Mouse (Mus musculus) gastrocnemius, adult 2 months (tissue): ENCODE data around the gene Hs6st2. TPM values are rescaled to one million over a fixed set of nuclear protein-coding genes. Genes with fewer than 3 reads are reported as not detected.
A peak's percentile ranks its signal among the peaks of the same experiment; 100 is the strongest.

Source experiments
- DNase-seq: peaks from one replicate; pipeline ENCODE4 v3.0.0; 2022
- H3K27ac ChIP-seq: fragments of 200-600 bp; 2 replicates; pipeline ENCODE4 v1.8.1; 2022; ENCODE audit warnings: mild to moderate bottlenecking
- H3K4me3 ChIP-seq: fragments of 200-600 bp; 2 replicates; pipeline ENCODE4 v1.8.1; 2022; ENCODE audit warnings: mild to moderate bottlenecking, moderate library complexity
- CTCF ChIP-seq: fragments of 200-600 bp; IDR thresholded peaks from 2 replicates; pipeline ENCODE4 v1.8.1; 2022; ENCODE audit warnings: antibody characterized with exemption, mild to moderate bottlenecking, moderate library complexity
- intact Hi-C: fragments of 180-260 bp; cut with DNase I; formaldehyde crosslinking; loops from one replicate; pipeline ENCODE4 v1.15.1; 2025
- long read RNA-seq, 2 experiments: library from polyadenylated mRNA; stranded (forward); transcript quantifications; one replicate each; pipeline ENCODE4 v2.0.0; 2021
- total RNA-seq, 2 experiments: library from RNA; stranded (reverse); gene quantifications; 2 replicates each; pipeline ENCODE4 v1.2.3; 2021

Gene Hs6st2
- 1 to 10 TPM; 1.9 to 2.4 TPM for total RNA-seq
- long read RNA-seq, experiment 1 = 0 reads
- long read RNA-seq, experiment 2, partial matches to known transcripts = 3 of 3 reads
- long read RNA-seq, experiment 2, other reads (novel, unspliced or antisense) = 0 of 3 reads

DNA sequence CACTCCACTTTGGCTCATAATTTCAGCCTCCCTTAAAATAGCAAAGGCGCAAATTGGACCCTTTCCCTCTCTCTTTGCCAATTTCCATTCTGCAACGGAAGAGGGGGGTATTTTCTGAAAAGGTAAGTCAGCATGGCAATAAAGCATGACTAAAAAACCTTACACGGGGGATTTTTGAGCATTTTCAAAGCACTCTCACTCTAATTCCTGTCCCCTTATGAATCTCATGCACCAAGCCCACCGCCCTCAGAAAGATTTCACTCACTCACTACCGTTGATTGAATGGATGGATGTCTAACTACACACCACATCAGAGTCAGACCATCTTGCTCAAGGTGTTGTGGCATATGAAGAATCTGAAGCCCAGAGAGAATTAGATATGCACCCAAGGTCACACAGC, at the start of gene Hs6st2:
TSS of gene Hs6st2 (minus strand) at position 101 of the 400 bp plus-strand sequence.
- intact Hi-C loops = no loop called here
- DNase-seq = no peak
- no peak for TF ChIP-seq CTCF
- Histone ChIP-seq H3K4me3 (peak within 1 kb of the TSS; percentile 73), H3K27ac (no peak within 1 kb of the TSS)

DNA sequence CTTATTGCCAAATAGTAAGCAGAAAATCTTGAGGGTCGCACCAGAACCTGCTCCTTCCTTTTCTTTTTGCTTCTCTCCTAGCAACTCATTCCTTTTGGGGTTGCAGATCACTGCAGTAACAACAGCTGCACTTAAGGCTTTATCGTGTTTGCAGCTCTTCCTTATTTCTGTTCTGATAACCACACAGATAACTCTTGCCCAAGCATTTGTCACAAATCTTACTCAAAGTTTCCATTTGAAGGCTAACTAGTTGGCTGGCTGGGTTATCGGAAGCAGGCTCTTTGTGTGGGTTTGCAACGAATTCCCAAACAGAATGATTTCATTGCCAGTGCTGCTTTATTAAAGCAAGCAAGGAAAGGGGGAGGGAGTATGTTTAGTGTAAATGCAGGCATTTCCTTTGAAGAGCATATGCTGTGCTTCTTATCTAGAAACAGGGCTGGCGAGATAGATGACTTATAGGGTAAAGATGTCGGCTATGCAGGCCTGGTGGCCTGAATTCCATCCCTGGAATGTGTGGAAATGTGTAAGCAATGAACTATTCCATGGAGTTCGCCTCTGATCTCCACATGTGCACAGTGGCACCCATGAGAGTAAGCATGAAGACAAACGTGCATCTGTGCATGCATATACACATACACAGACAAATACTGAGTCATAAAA, 32.6 kb upstream of the Hs6st2 start:
- Histone ChIP-seq H3K4me3 (no peak overlapping the region), H3K27ac (no peak overlapping the region)
- no peak for TF ChIP-seq CTCF
- intact Hi-C loops = no loop called here
- DNase-seq = no peak

DNA sequence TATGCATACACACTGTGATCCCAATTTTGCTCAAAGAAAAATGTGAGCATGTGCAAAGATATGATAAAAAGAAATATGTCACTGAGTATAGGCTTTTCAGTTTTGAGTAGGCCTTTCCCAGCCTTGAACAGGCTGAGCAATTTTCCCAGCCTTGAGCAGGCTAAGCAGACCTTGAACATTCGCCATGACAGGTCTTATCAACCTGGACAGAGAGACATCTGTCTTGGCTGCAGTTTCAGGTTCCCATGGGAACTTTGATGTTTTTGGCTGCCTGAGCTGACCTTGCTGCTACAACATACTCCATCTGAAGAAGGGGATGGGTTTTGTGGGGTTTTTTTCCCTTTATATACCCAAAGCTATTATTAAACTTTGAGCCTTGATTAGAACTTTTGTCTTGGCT, 31.3 kb upstream of the Hs6st2 start:
- no peak for TF ChIP-seq CTCF
- intact Hi-C loops = no loop called here

DNA sequence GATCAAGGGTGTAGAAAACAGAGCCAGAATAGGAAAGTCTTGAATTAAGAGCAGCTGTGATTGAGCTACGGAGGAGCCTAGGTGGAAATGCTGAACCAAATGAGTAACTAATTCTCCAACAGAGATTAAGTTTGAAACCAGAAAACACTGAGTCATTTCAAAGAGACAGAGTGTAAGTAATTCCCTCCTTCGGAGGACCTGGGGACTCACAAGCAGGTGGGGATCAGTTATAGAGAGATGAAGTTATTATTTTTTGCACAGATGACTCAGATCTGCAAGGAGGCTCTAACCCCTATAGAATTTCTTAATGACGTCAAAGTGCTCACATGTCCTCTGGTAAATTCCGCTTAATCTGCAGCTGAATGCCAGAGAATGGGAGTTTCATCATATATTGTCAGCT, 21.2 kb upstream of the Hs6st2 start:
- no peak overlapping the region for H3K27ac ChIP-seq
- no peak for TF ChIP-seq CTCF
- intact Hi-C loops = no loop called here
- H3K4me3 ChIP-seq = no peak overlapping the region
- DNase-seq = no peak

More for the DNA sequence above, 31.3 kb upstream of the Hs6st2 start:
- Histone ChIP-seq H3K27ac (no peak overlapping the region), H3K4me3 (no peak overlapping the region)
- no peak for DNase-seq

DNA sequence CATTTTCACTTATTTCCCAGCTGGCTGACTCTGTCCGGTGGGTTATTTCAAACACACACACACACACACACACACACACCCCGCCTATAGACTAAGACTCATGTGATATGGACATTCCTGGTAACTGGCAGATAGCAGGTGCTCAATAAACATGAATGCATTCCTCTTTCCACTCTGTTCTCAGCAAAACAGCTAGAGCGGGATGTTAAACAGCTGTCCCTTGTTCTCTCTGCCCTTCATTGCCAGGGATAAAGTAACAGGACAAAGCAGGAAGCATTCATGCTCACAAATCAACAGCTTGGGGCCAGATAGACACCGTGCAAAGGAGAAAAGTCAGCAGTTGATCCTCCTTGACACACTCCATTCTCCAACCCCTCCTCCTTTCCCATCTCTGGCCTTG, 17.4 kb upstream of the Hs6st2 start:
- no peak for DNase-seq
- Histone ChIP-seq H3K4me3 (no peak overlapping the region), H3K27ac (no peak overlapping the region)
- intact Hi-C loops = no loop called here
- TF ChIP-seq CTCF = no peak

DNA sequence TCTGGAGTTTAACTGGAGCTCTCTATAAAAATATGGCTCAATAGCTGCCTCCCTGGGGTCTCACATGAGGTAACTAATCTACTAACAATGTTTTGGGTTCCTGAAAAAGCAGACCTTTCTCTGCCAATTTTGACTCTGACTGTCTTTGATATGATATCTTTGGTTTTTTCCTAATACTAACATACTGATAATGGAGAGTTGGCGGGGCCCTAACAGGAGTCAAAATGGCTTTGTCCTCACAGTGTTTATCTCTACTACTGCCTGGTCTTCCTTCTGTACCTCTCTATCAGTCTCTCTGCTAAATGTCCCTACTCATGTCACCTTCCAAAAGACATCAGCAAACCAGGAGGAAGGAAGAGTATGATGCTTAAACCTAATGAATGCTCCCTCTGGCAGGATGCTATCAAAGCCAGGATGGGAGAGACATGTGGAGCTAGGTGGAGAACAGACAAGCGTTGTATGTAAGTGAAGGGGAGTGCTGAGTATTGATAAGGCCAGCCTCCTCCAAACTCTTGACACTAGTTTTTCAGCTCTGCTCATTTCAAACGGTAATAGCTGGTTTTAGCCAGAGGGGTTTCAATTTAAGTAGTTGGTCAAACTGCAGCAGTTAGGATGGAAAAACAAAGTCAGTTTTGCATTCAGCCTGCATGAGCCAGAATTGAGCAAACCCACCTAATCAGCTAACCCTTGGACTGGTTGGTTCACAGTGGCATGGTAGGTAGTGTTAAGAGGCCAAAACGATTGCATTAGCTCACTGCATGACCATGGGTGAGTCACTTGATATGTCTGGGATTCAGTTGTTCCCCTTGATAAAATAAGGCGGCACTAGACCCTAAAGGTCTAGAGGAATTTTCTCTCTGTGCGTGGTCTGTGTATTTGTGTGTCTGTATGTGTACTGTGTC, 4.6 kb upstream of the Hs6st2 start:
- no peak overlapping the region for H3K4me3 ChIP-seq
- no peak overlapping the region for H3K27ac ChIP-seq
- TF ChIP-seq CTCF = no peak
- intact Hi-C loops = no loop called here
- no peak for DNase-seq

DNA sequence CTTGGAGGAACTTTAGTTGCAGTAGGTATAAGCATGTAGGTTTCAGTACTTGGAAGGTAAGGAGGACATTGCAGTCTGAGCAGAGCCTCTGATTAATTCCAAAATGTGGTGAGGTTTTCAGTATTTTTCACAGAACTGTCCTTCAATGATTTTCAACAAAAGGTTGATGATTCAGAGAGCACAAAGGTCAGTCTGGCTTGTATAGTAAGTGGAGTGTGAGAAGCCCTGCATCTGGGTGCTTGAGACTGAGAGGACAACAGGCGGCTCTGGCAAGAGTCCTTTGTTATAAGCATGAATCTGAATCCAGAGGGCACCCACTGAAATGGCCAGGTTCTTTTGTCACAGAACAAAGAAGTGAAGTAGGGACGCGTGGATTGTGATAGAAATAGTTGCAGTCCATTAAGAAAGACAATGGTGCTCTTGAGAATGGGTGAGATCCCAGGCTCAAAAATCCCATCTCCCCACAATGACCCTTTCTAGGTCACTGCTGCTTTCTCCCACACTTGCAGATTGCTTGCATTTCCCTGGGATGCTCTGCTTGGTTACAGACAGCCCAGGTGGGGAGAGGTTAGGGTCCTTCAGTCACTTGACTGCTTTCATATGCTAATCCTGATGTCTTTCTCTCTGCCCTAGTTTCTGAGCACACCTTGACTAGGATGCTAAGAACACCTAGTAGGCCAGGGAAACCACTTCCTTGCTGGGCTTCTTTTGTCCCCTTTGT, 2.8 kb upstream of the Hs6st2 start:
- Histone ChIP-seq H3K4me3 (no peak overlapping the region), H3K27ac (no peak overlapping the region)
- TF ChIP-seq CTCF = no peak
- intact Hi-C loops = no loop called here
- DNase-seq = no peak

DNA sequence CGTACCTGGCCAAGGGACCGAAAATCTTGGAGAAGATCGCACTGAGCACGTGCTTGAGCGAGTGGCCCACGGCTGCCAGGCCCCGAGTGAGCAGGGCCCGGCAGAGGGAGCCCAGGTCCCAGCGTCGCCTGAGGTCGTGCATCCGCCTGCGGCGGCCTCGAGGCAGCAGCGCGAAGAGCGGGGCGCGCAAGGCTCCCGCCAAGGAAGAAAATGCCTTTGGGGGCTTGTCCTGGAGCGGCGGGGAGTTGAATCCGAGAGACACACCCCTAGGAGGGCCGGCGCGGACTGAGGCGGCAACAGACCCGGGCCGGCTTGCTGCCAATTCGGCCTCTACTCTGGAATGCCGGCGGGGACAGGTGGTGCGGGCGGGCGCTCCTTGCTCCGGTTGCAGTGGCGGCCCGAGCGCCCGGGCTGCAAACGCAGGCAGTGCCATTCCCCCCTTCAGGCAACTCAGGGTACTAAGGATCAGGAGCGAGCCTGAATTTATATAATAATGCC, 437 bp downstream of the Hs6st2 start:
- peak; percentile 49 for DNase-seq
- Histone ChIP-seq H3K27ac (no peak overlapping the region), H3K4me3 (peak overlapping the region; percentile 73)
- intact Hi-C loops = no loop called here
- TF ChIP-seq CTCF = no peak

DNA sequence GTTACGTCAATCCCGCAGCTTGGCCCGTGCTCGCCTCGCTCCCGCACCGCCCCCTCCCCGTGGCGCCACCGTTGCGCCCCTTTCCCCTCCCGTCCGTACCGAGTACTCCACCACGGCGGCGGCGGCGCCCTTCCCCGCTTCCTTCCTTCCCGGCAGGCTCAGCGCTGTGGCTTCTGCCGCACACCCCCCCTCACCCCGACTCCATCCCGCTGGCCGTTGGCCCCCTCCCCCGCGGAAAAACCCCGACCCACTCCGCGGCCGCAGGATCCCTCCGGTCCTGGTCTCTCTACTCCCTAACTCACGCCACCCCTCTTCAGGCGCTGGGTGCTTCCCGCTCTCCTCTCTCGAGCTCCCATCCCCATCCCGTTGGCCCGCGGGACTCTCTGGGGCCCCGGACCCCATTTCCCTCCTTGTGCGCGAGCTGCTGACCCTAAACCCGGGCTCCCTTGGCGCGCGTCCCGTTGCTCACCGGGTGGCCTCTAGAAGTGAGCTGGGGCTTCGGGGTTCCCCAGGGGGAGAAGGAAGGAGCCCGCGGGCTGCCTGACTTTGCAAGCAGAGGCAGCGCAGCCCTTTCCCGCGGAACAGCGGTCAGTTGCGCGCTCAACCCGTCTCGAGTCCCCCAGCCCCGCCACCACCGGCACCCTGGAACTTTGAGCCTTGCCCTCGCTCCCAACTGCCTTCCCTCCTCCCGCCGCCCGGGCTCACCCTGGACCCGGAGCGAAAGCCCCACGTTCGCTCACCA, 1.1 kb downstream of the Hs6st2 start:
- no peak for TF ChIP-seq CTCF
- intact Hi-C loops = no loop called here
- DNase-seq = peak; percentile 29
- Histone ChIP-seq H3K27ac (no peak overlapping the region), H3K4me3 (peak overlapping the region; percentile 73)

DNA sequence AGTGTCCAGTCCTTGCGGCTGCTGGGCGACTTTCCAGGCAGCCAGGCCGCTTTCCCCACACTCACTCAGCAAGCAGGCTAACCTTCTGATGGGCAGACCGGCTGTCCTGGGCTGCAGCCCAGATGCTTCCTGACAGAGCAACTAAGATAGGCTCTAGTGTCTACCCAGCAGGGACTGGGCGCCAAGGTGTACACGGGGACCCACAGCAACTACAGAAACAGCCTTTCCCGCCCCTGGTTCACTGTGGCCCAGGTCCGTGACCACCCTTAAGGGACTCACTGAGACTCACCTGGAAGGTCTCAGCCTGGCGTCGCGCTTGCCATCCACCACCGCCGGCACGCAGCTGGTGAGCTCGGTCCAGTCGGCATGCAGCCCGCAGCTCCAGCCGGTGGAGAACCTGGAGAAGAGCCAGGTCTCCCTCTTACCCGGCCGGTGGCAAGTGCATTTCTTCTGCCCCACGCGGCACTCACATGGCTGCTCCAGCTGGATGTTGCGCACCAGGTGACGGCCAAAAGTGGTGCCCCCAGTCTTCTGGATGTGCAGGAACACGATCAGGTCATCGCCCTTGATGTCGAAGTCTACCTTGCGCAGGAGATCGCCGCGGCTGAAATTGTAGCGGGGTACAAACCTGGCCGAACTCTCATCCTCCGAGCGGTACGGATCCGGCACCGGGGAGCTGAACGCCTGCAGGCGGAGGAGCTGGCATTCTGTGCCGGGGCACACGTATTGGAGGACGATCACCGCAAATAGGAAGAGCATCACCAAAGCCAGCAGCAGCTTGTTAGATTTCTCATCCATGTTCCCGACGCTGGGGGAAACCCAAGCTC, 1.8 kb downstream of the Hs6st2 start:
- Histone ChIP-seq H3K4me3 (peak overlapping the region; percentile 73), H3K27ac (no peak overlapping the region)
- intact Hi-C loops = no loop called here
- DNase-seq = peak; percentile 68
- no peak for TF ChIP-seq CTCF

DNA sequence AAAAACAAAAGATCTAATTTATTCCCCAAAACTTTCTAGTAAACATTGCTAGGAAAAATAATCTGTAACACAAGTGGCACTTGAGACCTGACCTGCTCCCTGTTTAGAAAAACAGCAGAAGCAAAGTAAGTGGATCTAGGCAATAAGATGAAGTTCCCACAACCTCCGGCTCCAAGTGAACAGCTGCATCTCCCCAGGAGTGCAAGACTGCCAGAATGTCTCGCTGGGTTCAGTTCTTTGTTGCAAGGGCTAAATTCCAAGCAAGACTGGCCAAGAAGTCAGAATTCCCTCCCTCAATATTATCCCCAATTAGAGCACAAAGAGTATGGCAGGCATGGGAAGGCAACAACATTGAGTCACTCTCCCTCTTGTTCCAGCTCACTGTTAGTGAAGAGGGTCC, 23.4 kb downstream of the Hs6st2 start:
- no peak overlapping the region for H3K4me3 ChIP-seq
- no peak for TF ChIP-seq CTCF
- 0 out of 2 replicates have a peak overlapping the region, but pooled peaks have one; percentile 8 for H3K27ac ChIP-seq
- intact Hi-C loops = no loop called here
- peak; percentile 15 for DNase-seq
